Mouse (Mus musculus): ENCODE data around the gene Plekhg5.
A peak's percentile ranks its signal among the peaks of the same experiment; 100 is the strongest.
"Not testable (repeated sequence)": the region's sequence is repeated elsewhere in the genome, so short reads cannot be mapped to it uniquely, and the experiment has no call there.

Plekhg5 gene

GRCm38 (mm10) chr4:152072121-152072601, at the start of gene Plekhg5:
Gene Plekhg5, plus strand, starts transcription at chr4:152072498.
- no peak for DNase-seq

- DNase-seq: no peak
Observed at GRCm38 (mm10) chr4:152022506-152022905, 49.8 kb upstream of the Plekhg5 start.

- DNase-seq: no peak
Observed at GRCm38 (mm10) chr4:152024525-152024924, 47.8 kb upstream of the Plekhg5 start.

- DNase-seq: no peak
Observed at GRCm38 (mm10) chr4:152026751-152027508, 45.4 kb upstream of the Plekhg5 start.

DNA sequence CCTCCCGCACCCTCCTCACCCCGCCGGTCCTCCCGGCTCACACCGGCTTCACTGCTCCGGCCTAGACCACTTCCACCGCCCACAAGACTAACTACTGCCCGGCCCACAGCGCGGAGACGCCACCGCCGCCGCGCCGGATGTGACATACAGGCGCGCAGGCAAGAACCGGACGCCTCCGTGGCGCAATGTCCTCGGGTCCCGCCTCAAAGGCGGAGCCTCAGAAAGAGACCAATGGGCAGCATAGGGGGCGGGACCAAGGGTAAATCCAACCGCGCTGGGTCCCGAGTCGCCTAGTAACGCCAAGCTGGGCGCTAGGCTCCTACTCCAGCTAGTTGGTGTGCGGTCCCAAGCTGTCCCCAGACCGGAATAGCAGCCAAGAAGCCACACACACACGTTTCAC, 44.8 kb upstream of the Plekhg5 start, which contains the start of gene Zbtb48:
Gene Zbtb48, minus strand, starts transcription at position 148 of the 400 bp plus-strand sequence.
- DNase-seq: peak; percentile 95

DNA sequence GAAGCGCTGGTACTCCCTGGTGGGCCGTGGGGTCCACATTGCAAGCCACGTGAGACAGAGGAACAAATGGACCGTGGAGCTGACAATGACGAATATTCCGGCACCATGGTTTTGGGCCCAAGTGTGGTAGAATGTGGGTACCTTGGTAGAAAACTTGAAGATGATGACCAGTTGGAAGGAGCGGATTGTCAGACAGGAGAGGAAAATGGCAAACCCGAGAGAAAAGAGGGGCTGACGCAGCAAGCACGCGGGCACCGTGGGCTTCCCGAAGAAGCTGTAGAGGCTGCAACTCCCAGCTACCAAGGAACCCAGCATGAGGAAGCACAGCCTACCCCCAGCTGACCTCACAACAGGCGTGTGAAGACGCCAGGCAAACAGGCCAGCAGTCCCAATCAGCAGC, 43.8 kb upstream of the Plekhg5 start:
- no peak for DNase-seq

GRCm38 (mm10) chr4:152029087-152029486, 43.2 kb upstream of the Plekhg5 start:
- peak; percentile 30 for DNase-seq

- no peak for DNase-seq
Observed at GRCm38 (mm10) chr4:152029997-152030396, 42.3 kb upstream of the Plekhg5 start.

- DNase-seq: no peak
Observed at GRCm38 (mm10) chr4:152032922-152033321, 39.4 kb upstream of the Plekhg5 start.

- DNase-seq: not testable (repeated sequence)
Observed at GRCm38 (mm10) chr4:152036464-152036863, 35.8 kb upstream of the Plekhg5 start.

DNA sequence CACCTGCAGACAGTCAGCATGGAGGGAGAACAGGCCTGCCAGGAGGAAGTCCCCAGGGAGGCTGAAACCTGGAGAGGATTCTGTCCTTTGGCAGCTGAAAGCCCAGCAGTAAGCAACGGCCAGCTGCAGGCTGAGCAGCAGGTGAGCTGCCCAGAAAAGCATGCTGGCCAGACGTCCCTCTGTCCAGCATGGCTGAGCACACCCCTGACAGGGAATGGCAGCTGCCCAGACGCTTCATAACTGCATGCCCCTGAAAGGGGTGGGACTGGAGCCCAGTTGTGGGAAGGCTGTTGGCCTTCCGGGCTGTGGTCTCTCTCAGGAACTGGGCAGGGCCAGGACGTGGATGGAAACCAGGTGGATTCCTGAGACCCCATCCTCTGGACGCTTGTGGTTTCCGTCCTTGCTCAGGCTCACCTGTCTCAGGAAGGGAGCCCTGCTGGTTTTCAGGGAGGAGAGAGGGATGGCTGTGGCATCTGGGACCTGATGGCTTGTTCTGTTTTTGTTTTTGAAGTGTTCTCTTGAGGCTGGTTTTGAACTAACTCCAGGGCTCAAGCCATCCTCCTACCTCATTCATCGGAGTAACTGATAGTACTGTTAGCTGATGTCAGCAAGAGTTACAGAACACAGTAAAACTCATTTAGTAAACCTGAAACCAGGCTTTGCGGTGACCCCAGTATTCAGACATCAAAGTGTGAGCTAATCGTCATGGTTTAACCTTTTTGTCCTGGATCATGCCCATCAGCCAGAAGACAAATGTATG, 33.9 kb upstream of the Plekhg5 start, which contains the start of gene Tas1r1:
Gene Tas1r1, minus strand, starts transcription at position 344 of the 760 bp plus-strand sequence.
- no peak for DNase-seq

DNA sequence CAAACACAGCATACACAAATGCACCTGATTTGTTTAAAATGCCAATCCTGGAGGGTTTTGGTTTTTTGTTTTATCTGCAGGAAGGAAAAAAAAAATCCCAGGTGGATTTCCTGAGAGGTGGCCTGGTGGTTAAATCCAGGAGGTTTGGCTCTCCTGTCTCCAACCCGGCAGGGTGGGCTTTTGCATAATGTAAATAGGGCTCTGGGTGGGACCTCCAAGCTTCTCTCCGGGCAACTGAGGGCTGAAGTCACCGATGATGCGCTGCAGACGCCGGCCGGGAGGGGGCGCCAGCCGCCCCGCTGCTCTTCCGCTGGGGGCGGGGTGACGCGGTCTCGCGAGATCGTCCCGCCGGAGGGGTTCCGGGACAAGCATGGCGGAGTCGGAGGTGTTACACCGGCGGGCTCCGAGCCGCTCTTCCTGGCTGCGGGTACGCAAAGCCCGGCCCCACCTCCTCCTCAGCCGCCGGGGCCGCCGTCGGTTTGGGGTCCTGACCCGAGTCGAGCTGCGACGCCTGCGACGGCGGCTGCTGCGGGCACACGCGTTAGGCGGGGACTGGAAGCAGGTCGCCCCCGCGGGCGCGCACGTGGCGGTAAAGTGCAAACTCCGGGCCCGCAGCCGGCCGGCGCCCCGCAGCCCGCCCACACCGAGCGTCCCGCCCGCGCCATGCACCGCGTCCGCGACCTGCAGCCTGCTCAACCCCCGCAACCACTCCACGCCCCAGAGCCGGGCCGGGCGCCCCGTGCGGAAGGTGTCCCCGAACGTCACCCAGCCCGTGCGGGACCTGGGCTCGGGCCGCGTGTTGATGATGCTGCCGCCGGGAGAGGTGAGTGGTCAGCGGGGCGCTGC, 33.1 kb upstream of the Plekhg5 start, which contains the start of gene Nol9:
Gene Nol9, plus strand, starts transcription at position 337 of the 846 bp plus-strand sequence.
- DNase-seq: peak; percentile 96

DNA sequence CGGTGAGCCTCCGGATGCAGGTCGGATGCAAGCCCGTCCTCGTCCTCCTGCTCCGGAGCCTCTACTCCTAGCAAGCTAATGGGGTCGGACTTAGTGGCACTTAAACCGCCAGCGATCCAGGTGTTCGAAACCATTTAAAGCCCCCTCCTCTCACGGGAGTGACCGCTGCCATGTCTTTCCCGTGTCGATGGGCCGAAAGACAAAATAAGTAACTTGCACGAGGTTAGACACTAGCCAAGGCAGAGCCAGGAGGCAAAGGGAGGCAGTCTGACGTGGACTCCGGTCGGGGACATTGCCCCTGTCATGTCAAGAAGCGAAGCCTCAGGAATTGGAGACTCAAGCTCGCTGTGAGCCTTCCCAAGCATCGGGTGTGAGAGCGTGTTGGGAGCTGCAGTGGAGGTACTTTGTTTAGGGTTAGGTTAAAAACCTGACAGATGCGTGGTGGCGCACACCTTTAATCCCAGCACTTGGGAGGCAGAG, 32.4 kb upstream of the Plekhg5 start:
- DNase-seq: no peak

- no peak for DNase-seq
Observed at GRCm38 (mm10) chr4:152041924-152042641, 30.2 kb upstream of the Plekhg5 start.

- DNase-seq: no peak
Observed at GRCm38 (mm10) chr4:152043171-152043570, 29.1 kb upstream of the Plekhg5 start.

GRCm38 (mm10) chr4:152044609-152045008, 27.7 kb upstream of the Plekhg5 start:
- DNase-seq: no peak

- no peak for DNase-seq
Observed at GRCm38 (mm10) chr4:152062390-152063110, 9.7 kb upstream of the Plekhg5 start.

- DNase-seq: no peak
Observed at GRCm38 (mm10) chr4:152067280-152067679, 5.0 kb upstream of the Plekhg5 start.

DNA sequence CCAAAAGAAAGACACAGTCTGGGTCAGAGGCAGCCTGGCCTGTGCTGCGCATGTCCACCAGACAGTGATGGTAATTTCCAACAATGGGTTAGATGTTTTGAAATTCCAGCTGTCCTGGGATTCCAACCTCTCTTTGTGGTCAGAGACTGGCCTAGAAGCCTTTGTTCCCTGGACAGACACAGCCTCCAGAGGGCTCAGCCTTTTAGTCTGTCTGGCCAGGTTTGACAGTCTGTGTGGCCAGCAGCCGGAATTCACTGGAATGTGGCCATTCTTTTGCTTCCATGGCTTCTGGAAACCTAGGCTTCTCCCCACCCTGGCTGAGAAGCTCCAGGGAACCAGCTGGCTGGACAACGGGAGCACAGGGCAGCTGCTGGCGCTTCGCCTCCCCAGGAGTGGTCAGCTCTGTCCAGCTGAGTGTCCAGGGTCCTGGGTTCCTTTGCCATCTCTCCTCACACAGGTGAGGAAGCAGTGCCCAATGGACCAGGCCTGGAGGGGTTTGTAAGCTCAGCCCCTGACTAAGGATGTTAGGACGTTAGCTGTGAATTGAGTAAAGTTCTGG, 4.1 kb upstream of the Plekhg5 start:
- DNase-seq: no peak

GRCm38 (mm10) chr4:152069245-152069644, 3.1 kb upstream of the Plekhg5 start:
- no peak for DNase-seq

Data from thymus, postnatal 25 days (tissue).